Mouse (Mus musculus): ENCODE data around the gene Soga3. TPM values are rescaled to one million over a fixed set of nuclear protein-coding genes. Genes with fewer than 3 reads are reported as not detected.

Soga3 gene
- total RNA-seq (2021) = 100 to 1,000 TPM; 157 to 166 TPM

DNA sequence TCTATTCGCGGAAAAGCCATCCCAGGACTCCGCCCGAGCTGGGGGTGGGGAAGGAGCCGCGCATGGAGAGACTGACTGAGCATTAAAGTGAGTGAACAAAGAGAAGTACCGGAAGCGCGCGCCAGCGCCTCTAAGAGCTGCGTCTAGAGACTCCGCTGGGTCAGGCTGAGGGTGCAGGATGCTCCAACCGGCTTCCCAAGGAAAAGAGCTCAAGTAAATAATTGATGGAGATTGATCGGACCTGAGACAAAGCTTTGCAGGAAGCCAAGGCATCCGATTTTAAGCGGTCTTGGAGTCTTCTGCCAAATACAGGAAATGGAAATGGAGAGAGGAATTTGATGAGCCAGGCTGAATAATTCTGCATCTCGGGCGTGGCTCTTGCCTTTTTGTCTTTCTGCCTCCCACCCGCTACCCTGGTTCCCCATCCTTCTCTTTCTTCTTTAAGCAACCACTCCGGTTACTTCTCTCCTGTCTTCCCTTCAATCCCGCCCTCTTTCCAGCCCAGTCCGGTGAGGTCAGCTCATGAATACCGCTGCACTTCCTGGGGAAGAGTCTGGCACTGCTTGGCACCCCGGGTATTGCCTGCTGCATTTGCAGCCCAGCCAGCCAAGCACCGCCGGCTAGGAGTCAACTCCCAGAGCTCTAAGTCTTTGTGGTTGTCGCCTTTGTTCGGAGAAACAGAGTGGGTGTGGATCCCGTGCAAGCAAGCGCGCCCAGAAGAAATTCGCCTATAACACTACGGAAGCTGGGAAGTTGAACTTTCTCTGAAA, at the start of gene Soga3:
Gene Soga3 (plus strand): TSS at position 274 of the 770 bp plus-strand sequence.
- DNase-seq (ENCODE audit: low spot score in 2 of 2) = peak; percentile 63 to 75
- intact Hi-C loops (cut with DNase I) = loop anchor here (2.0 to 5.0 kb wide), 2 partner anchors 36 to 63 kb away; no protein-coding TSS in a partner anchor

DNA sequence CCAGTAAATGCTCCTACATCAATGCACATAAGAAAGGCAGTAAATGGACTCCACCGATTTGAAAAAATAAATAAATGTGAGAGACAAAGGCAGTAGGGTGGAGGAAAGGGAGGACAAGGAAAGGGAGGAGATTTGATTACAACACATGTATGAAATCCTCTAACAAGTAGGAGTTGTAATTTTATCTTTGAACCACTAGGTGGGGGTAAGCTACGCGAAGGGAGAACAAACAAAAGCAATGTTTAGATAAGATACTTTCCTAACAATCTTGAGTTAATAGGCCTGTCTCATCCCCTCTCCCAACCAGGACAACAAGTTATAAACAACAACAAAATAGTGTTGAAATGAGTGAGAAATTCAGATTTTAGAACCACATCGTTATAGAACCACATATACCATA, 36.7 kb upstream of the Soga3 start:
- peak; percentile 7 to 22 for DNase-seq (ENCODE audit: low spot score in 2 of 2)

DNA sequence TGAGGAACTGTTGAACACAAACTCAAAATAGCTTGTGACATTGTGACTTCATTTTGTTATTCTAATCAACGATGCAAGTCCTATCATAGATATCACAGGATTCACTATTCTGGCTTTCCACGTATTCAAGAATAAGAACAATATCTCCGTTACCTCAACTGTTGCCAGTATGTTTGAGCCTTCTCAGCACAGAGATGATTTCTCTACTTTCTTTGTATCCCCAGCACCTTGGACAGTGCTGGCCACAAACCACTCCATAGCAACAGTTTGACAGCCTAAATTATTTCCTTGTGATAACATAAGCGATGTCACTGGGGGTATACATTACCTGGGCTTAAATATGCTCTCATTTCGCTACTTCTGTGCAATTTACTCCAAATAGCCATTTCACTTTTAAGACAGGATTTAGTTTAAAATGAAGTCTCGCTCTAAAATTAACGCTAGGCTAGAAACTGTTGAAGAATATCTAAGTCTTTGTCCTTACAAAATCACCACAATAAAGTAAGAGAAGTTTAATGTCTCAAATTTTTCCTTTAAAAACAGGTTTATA, 1.0 kb upstream of the Soga3 start:
- DNase-seq (ENCODE audit: low spot score in 2 of 2) = no peak
- intact Hi-C loops (cut with DNase I) = loop anchor here (5.0 kb wide), 1 partner anchor 35 kb away; no protein-coding TSS in a partner anchor

More for the DNA sequence above, 36.7 kb upstream of the Soga3 start:
- intact Hi-C loops (cut with DNase I) = loop anchor here (5.0 kb wide), 3 partner anchors 35 to 205 kb away; partner anchors contain the start of genes Echdc1 and Soga3

DNA sequence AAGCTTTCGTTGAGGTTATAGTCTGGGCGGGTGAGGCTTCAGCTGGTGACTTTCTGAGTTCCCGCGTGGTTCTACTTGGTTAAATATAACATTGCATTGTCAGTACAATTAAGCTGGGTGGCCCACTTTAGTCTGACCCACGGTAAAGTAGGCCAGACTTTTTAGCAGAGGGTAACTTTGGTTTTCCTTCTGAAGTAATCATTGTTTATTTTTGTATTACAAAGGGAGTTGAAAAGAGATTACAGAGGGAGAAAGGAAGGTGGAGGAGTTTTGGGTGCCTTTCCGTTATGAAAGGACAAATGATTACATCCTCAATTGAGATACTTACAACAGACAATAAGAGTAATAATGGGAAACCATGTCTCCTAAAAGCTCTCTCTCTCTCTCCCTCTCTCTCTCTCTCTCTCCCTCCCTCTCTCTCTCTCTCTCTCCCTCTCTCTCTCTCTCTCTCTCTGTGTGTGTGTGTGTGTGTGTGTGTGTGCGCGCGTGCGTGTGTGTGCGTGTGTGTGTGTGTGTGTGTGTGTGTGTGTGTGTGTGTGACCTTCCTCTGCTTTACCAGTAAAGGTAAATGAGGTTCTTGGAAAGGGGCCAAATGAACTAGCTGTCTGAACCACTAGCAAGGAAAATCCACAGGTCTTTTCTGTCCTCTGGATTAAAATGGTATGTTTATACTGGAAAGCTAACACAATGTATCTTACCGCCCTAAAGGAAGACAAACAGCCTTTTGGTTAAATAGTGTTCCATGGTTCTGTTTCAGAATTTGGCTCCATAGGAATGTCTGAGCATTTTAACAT, 1.2 kb downstream of the Soga3 start:
- no peak for DNase-seq (ENCODE audit: low spot score in 2 of 2)
- intact Hi-C loops (cut with DNase I) = loop anchor here (2.0 to 5.0 kb wide), 2 partner anchors 38 to 62 kb away; no protein-coding TSS in a partner anchor

DNA sequence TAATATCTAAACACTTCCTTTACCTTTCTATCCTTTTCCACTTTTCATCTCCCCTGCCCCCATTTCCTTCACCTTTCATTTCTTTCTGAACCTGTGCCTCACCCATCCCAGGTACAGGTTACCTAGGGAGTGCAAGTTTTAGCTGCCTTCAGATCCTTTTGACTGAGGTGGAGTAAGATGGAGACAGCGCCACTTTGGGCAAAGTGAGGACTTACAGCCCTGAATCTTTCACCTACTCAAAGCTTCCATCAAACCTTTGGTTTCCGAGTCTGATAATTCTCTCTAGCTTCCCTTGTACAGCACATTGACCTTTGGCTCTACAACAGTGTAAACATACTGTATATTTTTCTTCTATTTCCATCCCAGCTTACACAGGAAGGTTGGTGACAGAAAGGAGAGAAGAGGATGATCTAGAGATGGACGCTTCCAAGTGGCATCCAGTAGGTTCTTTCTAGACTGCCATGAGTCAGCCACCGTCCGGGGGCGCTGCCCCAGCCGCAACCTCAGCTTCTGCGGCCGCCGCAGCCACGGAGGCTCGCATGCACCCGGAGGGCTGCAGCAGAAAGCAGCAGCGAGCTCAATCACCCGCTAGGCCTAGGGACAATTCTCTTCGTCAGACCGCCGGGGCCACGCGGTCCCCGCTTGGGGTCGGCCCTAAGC, 2.7 kb downstream of the Soga3 start:
- DNase-seq (ENCODE audit: low spot score in 2 of 2) = peak; percentile 45 to 72
- intact Hi-C loops (cut with DNase I) = loop anchor here (2.0 kb wide), 2 partner anchors 30 to 166 kb away; partner anchors contain the start of gene Echdc1

DNA sequence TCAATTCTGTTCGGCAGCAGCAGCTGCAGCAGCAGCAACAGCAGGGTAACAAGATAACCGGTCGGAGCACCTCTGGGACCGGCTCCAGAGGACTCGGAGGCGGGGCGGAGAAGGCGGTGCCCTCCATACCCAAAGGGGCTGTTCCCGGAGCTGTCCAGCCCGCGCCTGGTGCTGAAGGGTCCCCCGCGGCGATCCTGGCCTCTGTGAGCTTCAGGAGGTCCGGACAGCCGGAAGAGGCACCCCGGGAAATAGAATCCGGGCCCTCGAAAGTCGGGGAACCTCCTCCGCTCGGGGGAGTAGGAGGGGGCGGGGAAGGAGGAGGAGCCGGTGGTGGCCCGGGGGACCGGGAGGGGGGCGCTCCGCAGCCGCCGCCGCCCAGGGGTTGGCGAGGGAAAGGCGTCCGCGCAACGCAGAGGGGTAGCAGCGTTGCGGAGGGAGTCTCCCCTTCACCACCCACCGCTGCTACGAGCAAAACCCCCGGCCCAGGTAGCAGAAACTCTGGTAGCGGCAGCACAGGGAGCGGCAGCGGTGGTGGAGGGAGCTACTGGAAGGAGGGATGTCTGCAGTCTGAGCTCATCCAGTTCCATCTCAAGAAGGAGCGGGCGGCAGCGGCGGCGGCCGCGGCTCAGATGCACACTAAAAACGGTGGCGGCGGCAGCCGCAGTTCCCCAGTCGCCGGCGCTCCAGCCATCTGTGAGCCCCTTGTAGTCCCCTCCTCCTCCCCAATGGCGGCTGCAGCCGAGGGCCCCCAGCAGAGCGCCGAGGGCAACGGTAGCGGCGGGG, 3.4 kb downstream of the Soga3 start:
- DNase-seq (ENCODE audit: low spot score in 2 of 2) = peak; percentile 82 to 86
- intact Hi-C loops (cut with DNase I) = loop anchor here (2.0 kb wide), 2 partner anchors 30 to 166 kb away; partner anchors contain the start of gene Echdc1

DNA sequence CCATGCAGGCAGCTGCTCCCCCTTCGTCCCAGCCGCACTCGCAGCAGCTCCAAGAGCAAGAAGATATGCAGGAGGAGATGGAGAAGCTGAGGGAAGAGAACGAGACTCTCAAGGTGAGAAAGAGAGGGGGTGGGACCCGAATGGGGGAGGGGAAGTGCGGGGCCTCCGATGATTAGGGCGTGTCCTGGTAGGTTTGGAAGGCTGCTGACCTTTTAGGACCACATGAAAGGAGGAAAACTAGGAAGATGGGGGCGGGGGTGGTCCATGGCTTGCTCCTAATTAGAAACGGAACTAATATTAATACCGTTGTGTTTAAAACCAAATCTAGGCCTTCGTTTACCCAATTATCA, 4.0 kb downstream of the Soga3 start:
- DNase-seq (ENCODE audit: low spot score in 2 of 2) = no peak
- intact Hi-C loops (cut with DNase I) = loop anchor here (2.0 kb wide), 2 partner anchors 29 to 165 kb away; partner anchors contain the start of gene Echdc1

DNA sequence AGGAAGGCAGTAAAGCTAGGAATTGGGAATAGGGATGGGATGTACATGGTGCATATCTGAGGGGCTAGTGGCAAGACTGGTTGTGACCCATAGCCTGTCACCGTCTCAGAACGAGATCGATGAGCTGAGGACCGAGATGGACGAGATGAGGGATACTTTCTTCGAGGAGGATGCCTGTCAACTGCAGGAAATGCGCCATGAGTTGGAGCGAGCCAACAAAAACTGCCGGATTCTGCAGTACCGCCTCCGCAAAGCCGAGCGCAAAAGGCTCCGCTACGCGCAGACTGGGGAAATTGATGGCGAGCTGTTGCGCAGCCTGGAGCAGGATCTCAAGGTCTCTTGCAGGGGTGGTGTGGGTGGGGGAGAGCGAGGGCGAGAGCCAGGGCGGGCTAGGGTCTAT, 4.4 kb downstream of the Soga3 start:
- peak; percentile 83 to 88 for DNase-seq (ENCODE audit: low spot score in 2 of 2)
- intact Hi-C loops (cut with DNase I) = no loop called here

DNA sequence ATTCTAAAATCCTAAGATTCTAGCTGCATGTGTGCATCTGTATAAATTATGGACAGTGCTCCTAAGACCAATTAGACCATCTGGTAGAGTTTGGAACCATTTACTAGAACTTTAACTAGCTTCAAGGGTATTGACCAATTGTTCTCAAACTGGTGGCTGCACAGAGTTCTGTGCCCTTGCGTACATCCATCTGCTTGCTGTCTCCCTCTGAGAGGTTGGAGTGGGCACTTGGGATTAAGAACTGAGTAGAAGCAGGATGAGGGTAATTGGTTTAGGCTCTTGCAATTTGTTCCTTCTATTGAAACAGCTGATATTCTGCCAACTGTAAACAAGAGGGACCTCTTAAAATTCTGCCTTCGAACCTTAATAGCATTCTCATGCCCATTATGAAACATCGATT, 11.7 kb downstream of the Soga3 start:
- intact Hi-C loops (cut with DNase I) = no loop called here
- DNase-seq (ENCODE audit: low spot score in 2 of 2) = no peak

DNA sequence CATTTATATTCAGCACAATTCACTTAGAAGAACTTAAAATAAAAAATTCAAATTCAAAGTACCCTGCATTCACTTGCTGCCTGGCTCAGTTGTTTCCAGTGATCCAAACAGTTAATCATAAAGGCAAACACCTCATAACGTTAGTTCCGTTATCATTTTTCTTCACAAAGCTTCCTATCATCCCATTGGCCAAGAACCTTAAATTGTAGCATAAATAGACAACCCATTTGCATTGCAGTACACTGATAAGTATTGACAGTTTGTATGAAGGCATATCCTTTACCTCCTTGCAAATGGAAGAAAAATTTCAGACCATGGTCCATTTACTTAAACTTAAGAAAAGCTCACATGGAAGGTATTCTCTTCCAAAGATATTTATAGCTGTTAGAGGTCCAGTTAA, 18.0 kb downstream of the Soga3 start:
- intact Hi-C loops (cut with DNase I) = no loop called here
- no peak for DNase-seq (ENCODE audit: low spot score in 2 of 2)

DNA sequence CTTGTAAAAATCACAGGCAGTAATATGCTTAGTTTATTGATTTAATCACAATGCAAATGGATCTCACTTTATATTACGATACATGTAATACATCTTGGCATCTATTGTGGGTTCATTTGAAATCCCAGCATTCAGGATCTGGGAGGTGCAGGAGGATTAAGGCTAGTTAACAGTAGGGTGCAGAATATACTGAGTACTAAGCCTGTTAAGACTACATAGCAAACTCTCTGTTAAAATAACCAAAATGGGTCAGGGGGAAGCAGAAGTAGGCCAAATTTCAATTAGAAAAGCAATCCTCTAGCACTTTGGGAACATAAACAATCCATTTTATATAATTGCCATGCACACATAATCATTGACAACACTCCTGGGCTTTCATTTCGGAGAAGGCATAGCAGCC, 30.1 kb downstream of the Soga3 start:
- DNase-seq (ENCODE audit: low spot score in 2 of 2) = no peak
- intact Hi-C loops (cut with DNase I) = no loop called here

DNA sequence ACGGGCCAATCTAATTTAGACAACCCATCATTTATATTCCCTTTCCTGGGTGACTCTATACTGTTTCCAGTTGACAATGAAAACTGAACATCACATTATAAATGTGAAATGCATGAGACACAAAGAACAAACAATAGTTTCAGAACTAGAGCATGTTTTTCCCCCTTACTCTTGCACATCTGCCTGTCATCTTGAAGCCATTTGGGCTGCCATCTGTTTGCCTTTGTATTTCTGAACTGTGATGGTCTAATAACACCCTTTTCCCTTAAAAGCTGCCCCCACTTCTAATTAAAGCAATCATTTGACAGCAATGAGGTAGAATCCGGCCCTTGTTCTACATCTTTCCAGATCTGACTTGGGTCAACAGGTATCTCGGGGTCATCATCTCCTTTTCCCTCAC, 32.0 kb downstream of the Soga3 start:
- no peak for DNase-seq (ENCODE audit: low spot score in 2 of 2)
- intact Hi-C loops (cut with DNase I) = loop anchor here (2.0 kb wide), 1 partner anchor 29 kb away; no protein-coding TSS in a partner anchor

DNA sequence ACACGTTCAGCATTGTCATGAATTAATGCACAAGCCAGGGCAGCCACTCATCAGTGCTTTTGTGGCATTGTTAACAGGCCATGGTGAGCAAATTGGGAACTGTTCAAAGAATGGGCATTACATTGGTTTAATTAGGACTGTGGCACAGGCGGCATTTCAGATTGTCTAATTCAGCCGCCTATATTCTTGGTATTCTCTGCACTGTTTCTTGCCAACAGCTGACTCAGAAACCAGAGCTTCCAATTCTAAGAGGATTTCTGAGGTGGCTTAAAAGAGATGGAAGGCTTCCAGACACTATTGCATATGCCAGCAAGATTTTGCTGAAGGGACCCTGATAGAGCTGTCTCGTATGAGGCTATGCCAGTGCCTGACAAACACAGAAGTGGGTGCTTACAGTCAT, 33.2 kb downstream of the Soga3 start:
- DNase-seq (ENCODE audit: low spot score in 2 of 2) = peak in 1 of 2 experiments; percentile 82
- intact Hi-C loops (cut with DNase I) = loop anchor here (2.0 kb wide), 1 partner anchor 30 kb away; no protein-coding TSS in a partner anchor

DNA sequence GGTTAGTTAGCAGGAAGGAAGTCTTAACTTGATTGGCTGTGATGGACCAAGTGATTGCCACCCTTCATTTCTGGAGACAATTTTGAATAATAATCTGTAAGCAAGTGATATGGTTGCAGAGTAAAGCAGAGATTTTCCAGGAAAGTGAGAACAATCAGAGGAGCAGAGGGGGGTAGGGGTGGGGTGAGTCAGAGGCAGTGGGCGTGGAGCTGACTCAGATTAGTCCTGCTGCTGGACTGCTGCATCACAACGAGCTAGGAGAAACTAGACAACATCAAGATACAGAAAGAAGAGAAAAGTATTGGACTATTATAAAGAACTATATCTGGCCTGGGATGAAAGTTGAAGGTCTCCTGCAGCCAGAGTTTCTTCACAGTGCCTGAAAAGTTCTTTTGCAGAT, 34.4 kb downstream of the Soga3 start:
- peak; percentile 42 to 85 for DNase-seq (ENCODE audit: low spot score in 2 of 2)
- intact Hi-C loops (cut with DNase I) = no loop called here

DNA sequence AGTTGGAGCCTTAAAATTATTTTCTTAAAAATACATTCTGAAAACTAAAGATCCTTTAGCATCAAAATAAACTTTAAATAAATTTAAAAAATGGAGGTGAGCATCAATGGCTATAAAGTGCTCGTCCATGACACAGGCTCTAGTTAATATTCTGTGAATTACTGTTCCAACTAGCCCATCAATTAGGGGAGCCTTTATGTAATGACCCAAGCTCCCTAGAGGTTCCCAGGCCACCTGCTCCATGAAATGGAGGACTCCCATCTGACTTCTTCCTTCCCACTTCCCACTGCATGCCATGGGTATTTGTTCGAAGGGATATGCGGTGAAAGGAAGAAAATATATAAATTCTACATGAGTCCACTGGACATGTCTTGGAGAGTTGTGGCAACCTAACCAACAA, 36.6 kb downstream of the Soga3 start:
- no peak for DNase-seq (ENCODE audit: low spot score in 2 of 2)
- intact Hi-C loops (cut with DNase I) = no loop called here

DNA sequence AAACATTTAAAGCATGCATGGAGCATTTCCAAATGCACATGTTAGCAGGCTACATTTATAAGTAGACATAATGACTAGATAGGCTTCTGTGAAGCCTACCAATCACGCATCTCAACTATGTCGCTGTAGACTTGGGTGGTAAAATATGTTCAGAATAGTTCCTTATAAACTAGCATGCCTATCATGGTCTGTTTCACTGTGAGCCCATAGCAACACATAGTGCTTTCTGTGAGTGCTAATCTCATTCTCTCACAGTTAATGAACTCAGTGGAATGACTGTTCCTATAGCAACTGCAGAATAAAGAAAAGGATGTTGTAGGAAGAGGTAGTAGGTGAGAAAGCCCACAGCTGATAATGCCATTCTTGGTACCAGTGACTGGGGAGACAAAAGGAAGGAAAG, 37.4 kb downstream of the Soga3 start:
- intact Hi-C loops (cut with DNase I) = no loop called here

DNA sequence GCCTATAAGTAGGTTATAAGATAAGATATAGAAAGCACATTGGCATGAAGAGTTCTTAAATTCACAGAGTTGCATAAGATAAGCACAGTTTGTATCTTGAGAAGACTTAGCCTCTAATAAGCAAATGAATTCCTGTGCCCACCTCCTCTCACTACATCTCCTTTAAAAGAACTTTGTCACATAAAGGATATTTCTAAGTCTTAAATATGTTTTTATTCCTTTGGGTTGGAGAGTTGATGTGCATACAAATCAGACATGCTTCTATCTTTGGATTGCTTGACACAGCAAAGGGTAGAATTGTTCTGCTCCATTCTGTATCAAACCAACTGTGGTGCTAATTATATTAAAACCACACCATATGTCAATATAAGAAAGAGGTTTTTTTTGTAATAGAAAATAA, 50.1 kb downstream of the Soga3 start:
- intact Hi-C loops (cut with DNase I) = no loop called here
- DNase-seq (ENCODE audit: low spot score in 2 of 2) = peak in 1 of 2 experiments; percentile 60

More for the DNA sequence above, 37.4 kb downstream of the Soga3 start:
- peak in 1 of 2 experiments; percentile 76 for DNase-seq (ENCODE audit: low spot score in 2 of 2)

DNA sequence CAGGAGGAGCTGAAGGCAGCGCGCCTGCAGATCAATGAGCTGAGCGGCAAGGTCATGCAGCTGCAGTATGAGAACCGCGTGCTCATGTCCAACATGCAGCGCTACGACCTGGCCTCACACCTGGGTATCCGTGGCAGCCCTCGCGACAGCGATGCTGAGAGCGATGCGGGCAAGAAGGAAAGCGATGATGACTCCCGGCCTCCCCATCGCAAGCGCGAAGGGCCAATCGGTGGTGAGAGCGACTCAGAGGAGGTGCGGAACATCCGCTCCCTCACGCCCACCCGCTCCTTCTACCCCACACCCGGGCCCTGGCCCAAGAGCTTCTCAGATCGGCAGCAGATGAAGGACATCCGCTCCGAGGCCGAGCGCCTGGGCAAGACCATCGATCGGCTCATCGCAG, 53.2 kb downstream of the Soga3 start:
- DNase-seq (ENCODE audit: low spot score in 2 of 2) = no peak
- intact Hi-C loops (cut with DNase I) = no loop called here

DNA sequence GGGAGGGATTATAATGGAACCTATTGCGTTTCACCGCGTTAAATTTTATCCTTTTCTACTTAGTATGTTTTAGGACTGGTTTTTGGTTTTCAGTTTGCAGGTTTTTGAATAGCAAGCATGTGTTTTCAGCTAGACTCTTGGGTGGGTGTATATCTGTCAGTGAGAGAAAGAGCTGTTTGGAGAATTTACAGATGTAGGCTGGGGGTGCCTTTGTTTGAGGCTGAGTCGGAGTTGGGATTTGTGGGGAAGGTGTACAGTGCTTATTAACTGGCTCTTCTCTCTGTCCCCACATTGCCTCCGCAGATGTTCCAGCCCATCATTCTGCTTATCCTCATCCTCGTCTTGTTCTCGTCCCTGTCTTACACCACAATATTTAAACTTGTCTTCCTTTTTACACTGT, 55.0 kb downstream of the Soga3 start, which contains the start of gene Gm49353:
Gene Gm49353 (plus strand): TSS at position 313 of the 400 bp plus-strand sequence.
- intact Hi-C loops (cut with DNase I) = no loop called here
- no peak for DNase-seq (ENCODE audit: low spot score in 2 of 2)
